Mouse (Mus musculus): ENCODE measurements around the gene Gm9573. TPM values are rescaled to one million over a fixed set of nuclear protein-coding genes. Genes with fewer than 3 reads are reported as not detected.
A peak's percentile ranks its signal among the peaks of the same experiment; 100 is the strongest.

Gene Gm9573
- total RNA-seq, 2 experiments from 2014 or later = not detected

- DNase-seq (ENCODE audit: low spot score in 2 of 2) = no peak
These were observed 29.0 kb downstream of the Gm9573 start for GRCm38 (mm10) chr17:35597399-35597798.

GRCm38 (mm10) chr17:35594456-35594855, 32.0 kb downstream of the Gm9573 start:
- DNase-seq (ENCODE audit: low spot score in 2 of 2) = no peak

GRCm38 (mm10) chr17:35593786-35594185, 32.7 kb downstream of the Gm9573 start:
- DNase-seq (ENCODE audit: low spot score in 2 of 2) = no peak

- DNase-seq (ENCODE audit: low spot score in 2 of 2) = no peak
These were observed 34.3 kb downstream of the Gm9573 start for GRCm38 (mm10) chr17:35592131-35592530.

- DNase-seq (ENCODE audit: low spot score in 2 of 2) = no peak
These were observed 34.7 kb downstream of the Gm9573 start for GRCm38 (mm10) chr17:35591731-35592130.

- DNase-seq (ENCODE audit: low spot score in 2 of 2) = no peak
These were observed 35.2 kb downstream of the Gm9573 start for GRCm38 (mm10) chr17:35591219-35591578.

GRCm38 (mm10) chr17:35590410-35591218, 35.8 kb downstream of the Gm9573 start:
- peak; percentile 73 to 84 for DNase-seq (ENCODE audit: low spot score in 2 of 2)

- DNase-seq (ENCODE audit: low spot score in 2 of 2) = no peak
These were observed 38.0 kb downstream of the Gm9573 start for GRCm38 (mm10) chr17:35588387-35588786.

GRCm38 (mm10) chr17:35587291-35587690, 39.1 kb downstream of the Gm9573 start:
- DNase-seq (ENCODE audit: low spot score in 2 of 2) = no peak

- peak; percentile 83 to 85 for DNase-seq (ENCODE audit: low spot score in 2 of 2)
These were observed 42.0 kb downstream of the Gm9573 start for GRCm38 (mm10) chr17:35584330-35584937.

- DNase-seq (ENCODE audit: low spot score in 2 of 2) = no peak
These were observed 43.5 kb downstream of the Gm9573 start for GRCm38 (mm10) chr17:35582900-35583299.

- peak; percentile 51 to 74 for DNase-seq (ENCODE audit: low spot score in 2 of 2)
These were observed 48.2 kb downstream of the Gm9573 start for GRCm38 (mm10) chr17:35578211-35578610.

GRCm38 (mm10) chr17:35571477-35571876, 55.0 kb downstream of the Gm9573 start:
- no peak for DNase-seq (ENCODE audit: low spot score in 2 of 2)

- DNase-seq (ENCODE audit: low spot score in 2 of 2) = no peak
These were observed 55.6 kb downstream of the Gm9573 start for GRCm38 (mm10) chr17:35570836-35571235.

- no peak for DNase-seq (ENCODE audit: low spot score in 2 of 2)
These were observed 57.1 kb downstream of the Gm9573 start for GRCm38 (mm10) chr17:35569091-35569944.

Other genes with a start within 250 kb of the Gm9573 start
- gene H2-Q4, start 247.0 kb downstream of the Gm9573 start, total RNA-seq (2021) = 1 to 10 TPM; 1.1 to 1.8 TPM
- not detected for gene H2-Q6, start 201.8 kb downstream of the Gm9573 start, total RNA-seq (2021)
- gene H2-Q7, start 187.5 kb downstream of the Gm9573 start, total RNA-seq (2021) = under 1 TPM; 0.41 to 0.43 TPM
- not detected for gene H2-Q10, start 156.5 kb downstream of the Gm9573 start, total RNA-seq (2021)
- under 1 TPM in 1 of 2 experiments, not detected in 1; 0.48 TPM for gene Pou5f1, start 120.6 kb downstream of the Gm9573 start, total RNA-seq (2021)
- gene Tcf19, start 109.8 kb downstream of the Gm9573 start, total RNA-seq (2021) = 1 to 10 TPM; 5.3 to 6.5 TPM
- gene Cchcr1, start 109.5 kb downstream of the Gm9573 start, total RNA-seq (2021) = 1 to 10 TPM; 6.1 to 6.5 TPM
- gene Psors1c2, start 93.4 kb downstream of the Gm9573 start, total RNA-seq (2021) = under 1 TPM in 1 of 2 experiments, not detected in 1; 0.55 TPM
- gene Cdsn, start 74.5 kb downstream of the Gm9573 start, total RNA-seq (2021) = under 1 TPM; 0.14 to 0.44 TPM
- gene 2300002M23Rik, start 59.2 kb downstream of the Gm9573 start, total RNA-seq (2021) = not detected
- not detected for gene Sfta2, start 25.1 kb downstream of the Gm9573 start, total RNA-seq (2021)
- gene Mucl3, start 17.1 kb upstream of the Gm9573 start, total RNA-seq (2021) = not detected
- gene Vars2, start 41.0 kb upstream of the Gm9573 start, total RNA-seq (2021) = 10 to 100 TPM; 34.3 to 34.8 TPM
- 10 to 100 TPM; 23.9 to 25.8 TPM for gene Gtf2h4, start 47.1 kb upstream of the Gm9573 start, total RNA-seq (2021)
- 10 to 100 TPM; 73.6 to 81.0 TPM for gene Ddr1, start 78.0 kb upstream of the Gm9573 start, total RNA-seq (2021)
- gene Ier3, start 195.0 kb upstream of the Gm9573 start, total RNA-seq (2021) = 1 to 10 TPM; 3.8 to 4.2 TPM
- gene Flot1, start 196.6 kb upstream of the Gm9573 start, total RNA-seq (2021) = 100 to 1,000 TPM; 139 to 147 TPM
- 100 to 1,000 TPM; 615 to 684 TPM for gene Tubb5, start 211.7 kb upstream of the Gm9573 start, total RNA-seq (2021)
- gene Mdc1, start 214.9 kb upstream of the Gm9573 start, total RNA-seq (2021) = 10 to 100 TPM; 13.6 to 15.0 TPM
- gene Nrm, start 234.7 kb upstream of the Gm9573 start, total RNA-seq (2021) = 1 to 10 TPM; 3.9 to 4.7 TPM
- 10 to 100 TPM; 13.4 to 14.0 TPM for gene Ppp1r18, start 239.0 kb upstream of the Gm9573 start, total RNA-seq (2021)

All from layer of hippocampus, postnatal 14 days (tissue).